Mouse (Mus musculus): Measurements from ENCODE around the gene Slco1c1. TPM values are rescaled to one million over a fixed set of nuclear protein-coding genes. Genes with fewer than 3 reads are reported as not detected.

Slco1c1 gene
- polyA plus RNA-seq, 1 experiment from 2014 or later, result not detected

DNA sequence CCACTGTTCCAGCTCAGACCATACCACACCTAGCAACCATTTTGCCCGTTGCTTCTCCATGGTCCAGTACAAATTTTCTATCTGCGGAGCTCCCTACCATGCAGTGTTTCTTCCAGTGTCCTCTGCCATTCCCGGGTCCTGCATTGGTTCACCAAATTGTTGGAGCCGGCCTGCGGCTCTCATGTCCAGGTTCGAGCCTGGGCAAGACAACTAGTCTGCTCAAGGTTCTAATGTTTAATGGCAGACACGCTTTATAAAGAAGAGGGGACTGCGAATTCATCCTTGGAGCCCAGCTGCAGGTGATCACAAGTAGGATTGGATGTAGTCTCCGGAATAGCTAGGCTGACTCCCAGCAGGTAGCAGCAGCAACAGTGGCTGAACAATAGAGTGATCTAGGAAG is 76.8 kb downstream of the Slco1c1 start:
- ATAC-seq (ENCODE audit: insufficient number of reproducible peaks, insufficient read depth, low FRiP score, low read depth), result no peak
- Histone ChIP-seq H3K9me3 (ENCODE audit: control insufficient read depth, low read depth, low read length) (peaks cover 6% of the 10 kb centered on the region; the same call in 1 of the 2 replicates), H3K27ac (ENCODE audit: low read length) (no peak overlapping the region), H3K4me1 (ENCODE audit: control insufficient read depth, insufficient read depth, low read length) (no peaks in the 10 kb centered on the region), H3K36me3 (ENCODE audit: control insufficient read depth, insufficient read depth, low read length) (no peaks in the 10 kb centered on the region), H3K27me3 (ENCODE audit: control insufficient read depth, insufficient read depth, low read length) (no peaks in the 10 kb centered on the region), H3K9ac (replicated peaks; ENCODE audit: low read depth, low read length) (no peak overlapping the region), H3K4me3 (ENCODE audit: low read depth, low read length) (no peak overlapping the region), H3K4me2 (replicated peaks; ENCODE audit: low read depth, low read length) (no peak overlapping the region)
- 70% methylated on average over 9 of the region's 9 CpGs for WGBS

DNA sequence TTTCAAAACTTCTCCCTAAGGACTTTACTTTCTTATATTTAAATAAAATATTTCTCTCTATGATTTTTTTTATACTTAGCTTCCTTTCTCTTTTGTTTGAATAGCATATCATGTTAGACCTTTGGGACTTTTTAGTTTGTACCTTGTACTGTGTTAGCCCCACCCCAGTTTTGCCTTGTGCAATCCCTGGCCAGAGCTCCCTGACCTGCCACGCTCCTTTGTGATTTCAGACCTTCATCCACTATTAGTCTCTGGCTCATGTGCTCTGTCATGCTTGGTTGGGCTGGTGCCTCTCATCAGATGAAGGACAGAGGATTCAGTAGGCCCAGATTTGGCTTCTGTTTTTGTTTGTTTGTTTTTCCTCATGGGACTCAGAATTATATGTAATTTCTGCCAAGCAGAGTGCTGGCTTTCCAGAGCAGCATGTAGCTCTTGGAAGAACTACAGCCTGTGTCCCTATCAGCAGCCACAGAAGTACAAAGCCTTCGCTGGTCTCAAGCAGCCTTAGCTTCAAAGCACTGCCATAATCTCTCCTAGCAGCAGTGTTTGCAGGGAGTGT is 86.6 kb downstream of the Slco1c1 start:
- ATAC-seq (ENCODE audit: insufficient number of reproducible peaks, insufficient read depth, low FRiP score, low read depth), result no peak
- WGBS, result 67% methylated on average over 2 of the region's 2 CpGs
- no peaks in the 10 kb centered on the region for H3K36me3 ChIP-seq (ENCODE audit: control insufficient read depth, insufficient read depth, low read length)

DNA sequence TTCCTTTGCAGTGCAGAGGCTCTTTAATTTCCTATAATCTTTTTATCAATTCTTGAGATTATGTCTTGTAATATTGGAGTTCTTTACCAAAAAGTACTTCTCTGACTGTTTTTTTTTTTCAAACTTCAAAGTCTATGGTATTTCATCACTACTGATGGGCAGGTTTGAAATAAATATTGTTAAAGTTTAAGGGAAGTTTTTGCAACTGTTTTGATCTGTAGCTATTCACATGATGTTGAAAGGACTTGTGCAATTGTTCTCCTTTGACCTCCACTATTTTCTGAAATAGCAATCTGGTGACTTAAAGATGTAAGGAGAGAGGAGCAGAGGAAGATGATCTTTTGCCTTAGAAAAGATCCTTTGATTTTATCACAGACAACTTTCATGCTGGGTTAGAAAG is 89.8 kb downstream of the Slco1c1 start:
- Histone ChIP-seq H3K4me1 (ENCODE audit: control insufficient read depth, insufficient read depth, low read length) (no peaks in the 10 kb centered on the region), H3K4me3 (ENCODE audit: low read depth, low read length) (no peak overlapping the region), H3K27ac (ENCODE audit: low read length) (no peak overlapping the region), H3K27me3 (ENCODE audit: control insufficient read depth, insufficient read depth, low read length) (no peaks in the 10 kb centered on the region), H3K9me3 (ENCODE audit: control insufficient read depth, low read depth, low read length) (no peaks in the 10 kb centered on the region), H3K36me3 (ENCODE audit: control insufficient read depth, insufficient read depth, low read length) (no peaks in the 10 kb centered on the region), H3K4me2 (replicated peaks; ENCODE audit: low read depth, low read length) (no peak overlapping the region), H3K9ac (replicated peaks; ENCODE audit: low read depth, low read length) (no peak overlapping the region)
- no peak for ATAC-seq (ENCODE audit: insufficient number of reproducible peaks, insufficient read depth, low FRiP score, low read depth)

More for the DNA sequence above, 86.6 kb downstream of the Slco1c1 start:
- H3K4me3 ChIP-seq (ENCODE audit: low read depth, low read length), result no peak overlapping the region
- no peak overlapping the region for H3K9ac ChIP-seq (replicated peaks; ENCODE audit: low read depth, low read length)
- H3K27ac ChIP-seq (ENCODE audit: low read length), result no peak overlapping the region
- H3K9me3 ChIP-seq (ENCODE audit: control insufficient read depth, low read depth, low read length), result no peaks in the 10 kb centered on the region
- no peaks in the 10 kb centered on the region for H3K27me3 ChIP-seq (ENCODE audit: control insufficient read depth, insufficient read depth, low read length)
- no peaks in the 10 kb centered on the region for H3K4me1 ChIP-seq (ENCODE audit: control insufficient read depth, insufficient read depth, low read length)
- H3K4me2 ChIP-seq (replicated peaks; ENCODE audit: low read depth, low read length), result no peak overlapping the region

DNA sequence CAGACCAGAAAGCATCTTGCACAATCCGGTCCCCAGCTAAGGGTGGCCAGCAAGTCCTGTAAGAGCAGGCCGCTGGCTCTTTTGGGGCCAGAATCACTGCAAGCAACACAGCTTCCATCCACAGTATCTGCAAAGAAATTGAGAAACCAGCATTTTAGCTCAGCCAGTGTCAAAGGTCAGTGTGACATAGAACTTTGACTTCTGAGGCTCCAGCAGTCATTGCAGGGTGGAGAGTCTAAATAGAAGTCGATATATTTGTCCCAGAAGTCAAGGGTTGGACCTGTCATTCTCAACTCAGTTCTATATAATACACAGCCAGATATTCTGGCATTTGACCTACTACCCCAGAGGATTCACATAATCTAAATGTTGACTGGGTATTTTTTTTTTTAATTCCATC is 91.2 kb downstream of the Slco1c1 start:
- Histone ChIP-seq H3K9ac (replicated peaks; ENCODE audit: low read depth, low read length) (no peak overlapping the region), H3K4me2 (replicated peaks; ENCODE audit: low read depth, low read length) (no peak overlapping the region), H3K4me1 (ENCODE audit: control insufficient read depth, insufficient read depth, low read length) (no peaks in the 10 kb centered on the region), H3K27ac (ENCODE audit: low read length) (no peak overlapping the region), H3K27me3 (ENCODE audit: control insufficient read depth, insufficient read depth, low read length) (no peaks in the 10 kb centered on the region), H3K36me3 (ENCODE audit: control insufficient read depth, insufficient read depth, low read length) (no peaks in the 10 kb centered on the region), H3K4me3 (ENCODE audit: low read depth, low read length) (no peak overlapping the region), H3K9me3 (ENCODE audit: control insufficient read depth, low read depth, low read length) (no peaks in the 10 kb centered on the region)
- ATAC-seq (ENCODE audit: insufficient number of reproducible peaks, insufficient read depth, low FRiP score, low read depth), result no peak
- 89% methylated on average over 3 of the region's 3 CpGs for WGBS

Other genes with a start within 250 kb of the Slco1c1 start
- gene Slco1b2, start 105.2 kb downstream of the Slco1c1 start, polyA plus RNA-seq (2014; fragmentation: Nextera tagmentation; extraction: Ambion mirVana), result not detected in 2 replicates
- not detected in 2 replicates for gene Gm5724, start 249.4 kb downstream of the Slco1c1 start, polyA plus RNA-seq (2014; fragmentation: Nextera tagmentation; extraction: Ambion mirVana)